Comparison of ENCODE assay signal across 8 mouse cellular contexts in the genomic region with DNA sequence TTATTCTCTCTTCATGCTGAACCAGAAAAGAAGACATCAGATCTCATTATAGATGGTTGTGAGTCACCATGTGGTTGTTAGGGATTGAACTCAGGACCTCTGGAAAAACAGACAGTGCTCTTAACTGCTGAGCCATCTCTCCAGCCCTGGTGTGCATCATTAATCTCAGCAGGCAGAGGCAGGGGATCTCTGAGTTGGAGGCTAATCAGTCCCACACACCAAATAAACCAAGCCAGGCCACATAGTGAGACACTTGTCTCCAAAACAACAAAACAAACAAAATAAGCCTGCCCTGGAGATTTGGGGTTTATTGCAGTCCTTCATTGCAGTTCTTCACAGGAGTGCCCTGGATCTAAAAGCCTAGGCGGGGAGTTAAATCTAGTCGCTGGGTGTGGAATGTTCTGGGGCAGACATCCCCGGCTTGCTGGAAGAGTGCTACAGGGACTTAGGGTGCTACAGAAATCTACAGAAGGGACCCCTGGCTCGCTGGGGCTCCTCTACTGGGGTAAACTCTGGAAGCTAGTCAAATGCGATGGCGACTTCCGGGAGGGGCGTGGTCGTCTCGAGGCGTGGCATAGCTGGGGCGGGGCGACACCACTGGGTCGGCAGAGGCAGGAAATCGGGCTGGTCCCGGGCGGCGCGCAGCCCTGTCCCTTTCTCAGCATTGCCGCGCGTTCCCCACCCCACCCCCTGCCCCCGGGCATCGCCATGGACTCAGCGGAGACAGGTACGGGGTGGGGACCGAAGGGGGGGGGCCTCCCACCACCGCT. TPM values are rescaled to one million over a fixed set of nuclear protein-coding genes. Genes with fewer than 3 reads are reported as not detected.
A peak's percentile ranks its signal among the peaks of the same experiment; 100 is the strongest.
DNase-seq lines count a peak whose midpoint lies in the region; ATAC-seq and TF ChIP-seq lines count a peak whose summit lies in the region.

A gene (plus strand): TSS at position 586 of the 770 bp plus-strand sequence.

- H3K4me2 ChIP-seq in heart, embryonic 14.5 days (ENCODE audit: low read length), result peak within 1 kb of the TSS; percentile 78
- H3K4me2 ChIP-seq in liver, embryonic 16.5 days (ENCODE audit: low read depth, low read length), result peak within 1 kb of the TSS; percentile 83
- H3K4me2 ChIP-seq in neural tube, embryonic 11.5 days (ENCODE audit: low read depth), result peak within 1 kb of the TSS; percentile 65

- no peaks in the 10 kb centered on the region for H3K27me3 ChIP-seq in heart, embryonic 14.5 days (ENCODE audit: control insufficient read depth, insufficient read depth, low read length)
- H3K27me3 ChIP-seq in liver, embryonic 16.5 days (ENCODE audit: control insufficient read depth, insufficient read depth, low read depth, low read length), result no peaks in the 10 kb centered on the region
- H3K27me3 ChIP-seq in neural tube, embryonic 11.5 days (ENCODE audit: control insufficient read depth, insufficient read depth, low read length), result no peaks in the 10 kb centered on the region

- TF ChIP-seq CTCF in embryonic fibroblast, embryonic 13.5 days (IDR thresholded peaks at IDR 0.05; ENCODE audit: borderline replicate concordance, insufficient read depth, low read length), result no peak

- no peaks in the 10 kb centered on the region for H3K4me1 ChIP-seq in embryonic fibroblast, embryonic 13.5 days (ENCODE audit: control insufficient read depth, insufficient read depth, low read length)
- peaks cover 5% of the 10 kb centered on the region in 2 experiments; a peak in 3 of 4 replicates for H3K4me1 ChIP-seq in heart, embryonic 14.5 days (ENCODE audit: control insufficient read depth in 2 of 2, insufficient read depth in 2 of 2, low read length in 2 of 2)
- H3K4me1 ChIP-seq in liver, embryonic 16.5 days (ENCODE audit: control insufficient read depth, low read depth, low read length), result peaks cover 9% of the 10 kb centered on the region
- H3K4me1 ChIP-seq in neural tube, embryonic 11.5 days (ENCODE audit: control insufficient read depth, insufficient read depth, low read length), result peaks cover 4% of the 10 kb centered on the region; the same call in 1 of the 2 replicates

- peak; percentile 62 for ATAC-seq in heart, embryonic 14.5 days (ENCODE audit: insufficient number of reproducible peaks, insufficient read depth, low FRiP score, low read depth)
- ATAC-seq in liver, embryonic 16.5 days (ENCODE audit: low read depth), result peak; percentile 77
- peak; percentile 76 for ATAC-seq in neural tube, embryonic 11.5 days (ENCODE audit: insufficient read depth, low FRiP score, low TSS enrichment)

- DNase-seq in 3T3-L1 (ENCODE audit: low read depth, low spot score) (peak; percentile 88), ZHBTc4 (ENCODE audit: low read depth, low spot score) (peak; percentile 82)
- peak; percentile 90 for DNase-seq in kidney, postnatal 10 days
- DNase-seq in neural tube, embryonic 11.5 days (ENCODE audit: low spot score), result peak; percentile 79
- peak; percentile 88 for DNase-seq in testis, postnatal 10 days (ENCODE audit: low spot score)

- peak within 1 kb of the TSS; percentile 67 for H3K4me3 ChIP-seq in embryonic fibroblast, embryonic 13.5 days (ENCODE audit: insufficient read depth, low read length)
- peak within 1 kb of the TSS; percentile 59 for H3K4me3 ChIP-seq in heart, embryonic 14.5 days (ENCODE audit: control insufficient read depth in 1 of 2, insufficient read depth in 1 of 2, low read depth in 1 of 2, low read length in 2 of 2)
- peak within 1 kb of the TSS; percentile 62 for H3K4me3 ChIP-seq in liver, embryonic 16.5 days (ENCODE audit: low read depth, low read length)
- peak within 1 kb of the TSS; percentile 52 for H3K4me3 ChIP-seq in neural tube, embryonic 11.5 days (ENCODE audit: low read depth, low read length)

- H3K9me3 ChIP-seq in heart, embryonic 14.5 days (ENCODE audit: control insufficient read depth, low read length), result no peaks in the 10 kb centered on the region
- H3K9me3 ChIP-seq in liver, embryonic 16.5 days (replicated peaks; ENCODE audit: control insufficient read depth, low read length), result no peaks in the 10 kb centered on the region
- H3K9me3 ChIP-seq in neural tube, embryonic 11.5 days (ENCODE audit: control insufficient read depth, low read length), result no peaks in the 10 kb centered on the region

- WGBS in heart, embryonic 14.5 days, result 6% methylated on average over 28 of the region's 28 CpGs
- 5% methylated on average over 27 of the region's 28 CpGs for WGBS in liver, embryonic 16.5 days (ENCODE audit: insufficient replicate concordance)
- 6% methylated on average over 25 of the region's 28 CpGs for WGBS in neural tube, embryonic 11.5 days

- peak within 1 kb of the TSS; percentile 68 for H3K9ac ChIP-seq in heart, embryonic 14.5 days (ENCODE audit: low read length)
- peak within 1 kb of the TSS; percentile 65 for H3K9ac ChIP-seq in liver, embryonic 16.5 days (ENCODE audit: low read depth, low read length)
- H3K9ac ChIP-seq in neural tube, embryonic 11.5 days (ENCODE audit: low read length), result peak within 1 kb of the TSS; percentile 42

- H3K36me3 ChIP-seq in heart, embryonic 14.5 days (ENCODE audit: control insufficient read depth, insufficient read depth, low read length), result peaks cover 67% of the 10 kb centered on the region
- H3K36me3 ChIP-seq in liver, embryonic 16.5 days (ENCODE audit: control insufficient read depth, insufficient read depth), result peaks cover 39% of the 10 kb centered on the region
- peaks cover 29% of the 10 kb centered on the region for H3K36me3 ChIP-seq in neural tube, embryonic 11.5 days (ENCODE audit: control insufficient read depth, insufficient read depth, low read length)

- H3K27ac ChIP-seq in embryonic fibroblast, embryonic 13.5 days (ENCODE audit: insufficient read depth, low read length), result 0 out of 2 replicates have a peak within 1 kb of the TSS, but pooled peaks have one; percentile 17
- no peak within 1 kb of the TSS for H3K27ac ChIP-seq in heart, embryonic 14.5 days (replicated peaks in 1 of 2; ENCODE audit: control insufficient read depth in 1 of 2, insufficient read depth in 1 of 2, low read depth in 2 of 2, low read length in 2 of 2)
- H3K27ac ChIP-seq in liver, embryonic 16.5 days (ENCODE audit: low read length), result 0 out of 2 replicates have a peak within 1 kb of the TSS, but pooled peaks have one; percentile 19
- no peak within 1 kb of the TSS for H3K27ac ChIP-seq in neural tube, embryonic 11.5 days (ENCODE audit: low read depth, low read length)

- TF ChIP-seq POLR2A in embryonic fibroblast, embryonic 13.5 days (IDR thresholded peaks at IDR 0.05; ENCODE audit: low read depth, low read length), result peak; percentile 64

RNA-seq across cellular contexts. Expression of the gene that starts here (rescaled TPM):
- 13.5 and 15.9 TPM in 2 replicates for polyA plus RNA-seq in embryonic fibroblast, embryonic 13.5 days (2011; ENCODE audit: insufficient read length, low read depth, missing spikeins)
- polyA plus RNA-seq in heart, embryonic 14.5 days (2014; fragmentation: Nextera tagmentation; extraction: Ambion mirVana), result 6.2 and 7.3 TPM in 2 replicates
- 5.0 and 7.0 TPM in 2 replicates for polyA plus RNA-seq in liver, embryonic 16.5 days (2015; fragmentation: Nextera tagmentation; extraction: Ambion mirVana)
- 10.9 and 14.2 TPM in 2 replicates for polyA plus RNA-seq in neural tube, embryonic 11.5 days (2014; fragmentation: Nextera tagmentation; extraction: Ambion mirVana)

Comparison
In these comparisons a context has a peak if more than half of its experiments do, and no peak if none do; other contexts are left out.
1. H3K27ac ChIP-seq: peak in embryonic fibroblast, embryonic 13.5 days (single experiment) and liver, embryonic 16.5 days (single experiment); none in heart, embryonic 14.5 days (0 of 2) and neural tube, embryonic 11.5 days (single experiment).
2. Peak in every context shown above with its lines, with median percentiles within 50 percentile points of each other: DNase-seq, H3K4me3 ChIP-seq, ATAC-seq, H3K4me2 ChIP-seq and H3K9ac ChIP-seq.